Mouse (Mus musculus) 3T3-L1 (cell line): ENCODE results near the gene Shkbp1.
A peak's percentile ranks its signal among the peaks of the same experiment; 100 is the strongest.

Experiments used
- DNase-seq: peaks from one replicate; pipeline ENCODE4 v3.0.0-alpha.2; 2015; ENCODE audit warnings: low read depth, low spot score

Gene Shkbp1

GRCm38 (mm10) chr7:27310996-27311535 lies 44.8 kb downstream of the Shkbp1 start:
- DNase-seq, result no peak

- no peak for DNase-seq
These were observed 45.5 kb downstream of the Shkbp1 start for GRCm38 (mm10) chr7:27310306-27310705.

- no peak for DNase-seq
These were observed 46.0 kb downstream of the Shkbp1 start for GRCm38 (mm10) chr7:27309832-27310231.

GRCm38 (mm10) chr7:27308821-27309549 lies 46.8 kb downstream of the Shkbp1 start:
- no peak for DNase-seq

DNA sequence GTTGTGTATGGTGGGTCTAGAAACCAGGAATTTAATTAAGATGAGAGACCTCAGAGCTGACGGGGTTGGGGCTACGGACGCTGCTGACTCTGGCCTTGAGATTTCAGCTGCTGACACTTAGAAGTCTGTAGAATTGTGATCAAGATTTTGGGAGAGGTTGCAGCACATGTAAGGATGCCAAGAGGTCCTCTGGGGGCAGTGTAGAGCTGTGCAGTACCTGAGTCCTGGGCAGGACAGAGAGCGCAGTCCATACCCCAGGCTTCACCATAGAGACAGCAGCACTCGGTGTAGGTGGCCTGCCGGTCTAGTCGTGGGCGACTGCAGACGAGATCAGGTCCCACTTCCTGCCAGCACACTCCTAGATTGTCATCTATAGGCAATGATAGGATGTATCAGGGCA lies 48.3 kb downstream of the Shkbp1 start:
- no peak for DNase-seq

DNA sequence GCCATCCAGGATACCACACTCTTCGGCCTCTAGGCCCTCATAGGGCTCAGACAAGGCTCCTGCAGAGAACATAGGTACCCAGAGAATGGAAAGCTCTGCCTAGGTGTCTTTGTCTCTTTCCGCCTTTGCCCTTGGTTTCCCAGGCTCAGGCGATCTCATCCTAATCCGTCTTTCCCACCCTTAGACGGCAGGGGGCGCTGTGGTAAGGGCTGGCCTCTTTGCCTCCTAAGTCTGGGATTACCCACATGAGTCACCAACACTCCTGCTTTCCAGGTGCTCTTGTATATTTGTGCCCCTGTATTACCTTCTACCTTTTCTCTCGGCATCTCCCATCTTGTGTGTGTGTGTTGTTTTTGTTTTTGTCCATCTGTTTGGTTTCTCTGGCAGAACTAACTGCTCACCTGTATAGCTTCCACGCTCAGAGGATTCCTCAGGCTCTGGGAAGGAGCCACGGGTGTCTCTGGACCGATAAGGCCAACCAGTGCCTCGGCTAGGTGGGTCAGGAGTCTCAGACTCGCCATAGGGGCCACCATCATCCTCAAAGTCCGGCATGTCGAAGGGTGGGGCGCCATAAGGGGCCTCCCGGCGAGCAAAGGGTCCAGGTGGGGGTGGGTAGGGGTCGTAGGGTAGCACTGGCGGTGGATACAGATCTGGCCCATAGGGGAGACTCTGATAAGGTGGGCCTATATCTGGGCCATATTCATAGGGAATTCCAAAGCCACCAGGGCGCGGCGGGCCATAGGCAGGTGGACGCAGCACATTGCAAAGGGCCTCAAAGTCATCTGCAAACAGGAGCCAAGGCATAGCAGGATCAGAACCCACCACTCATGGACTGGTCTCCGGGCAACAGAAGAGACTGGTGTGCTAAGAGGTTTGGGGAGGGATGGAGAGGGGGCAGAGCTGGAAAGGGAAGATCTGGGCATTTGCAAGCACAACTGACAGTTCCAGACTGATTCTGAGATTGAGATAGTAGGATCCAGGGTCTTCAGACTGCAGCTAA lies 49.4 kb downstream of the Shkbp1 start:
- DNase-seq, result peak; percentile 32

- no peak for DNase-seq
These were observed 50.6 kb downstream of the Shkbp1 start for GRCm38 (mm10) chr7:27305091-27305730.

GRCm38 (mm10) chr7:27302172-27302571 lies 53.6 kb downstream of the Shkbp1 start:
- DNase-seq, result peak; percentile 56

DNA sequence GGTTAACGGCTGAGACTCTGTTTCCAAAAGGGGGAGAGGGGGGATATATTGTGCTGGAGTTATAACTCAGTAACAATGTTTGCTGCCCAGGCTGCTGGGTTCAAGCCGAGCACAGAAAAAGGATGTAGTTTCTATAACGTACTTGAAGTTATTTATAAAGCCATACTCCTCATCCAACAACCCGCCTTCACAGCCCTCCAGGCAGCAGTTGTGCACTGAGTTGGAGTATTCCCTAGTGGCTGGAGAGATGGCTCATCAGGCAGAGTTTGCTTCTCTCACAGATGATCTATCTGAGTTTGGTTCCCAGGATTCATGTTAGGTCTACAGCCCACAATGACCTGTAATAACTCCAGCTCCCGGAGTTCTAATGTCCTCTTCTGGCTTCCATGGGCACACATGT lies 55.0 kb downstream of the Shkbp1 start:
- DNase-seq, result no peak

DNA sequence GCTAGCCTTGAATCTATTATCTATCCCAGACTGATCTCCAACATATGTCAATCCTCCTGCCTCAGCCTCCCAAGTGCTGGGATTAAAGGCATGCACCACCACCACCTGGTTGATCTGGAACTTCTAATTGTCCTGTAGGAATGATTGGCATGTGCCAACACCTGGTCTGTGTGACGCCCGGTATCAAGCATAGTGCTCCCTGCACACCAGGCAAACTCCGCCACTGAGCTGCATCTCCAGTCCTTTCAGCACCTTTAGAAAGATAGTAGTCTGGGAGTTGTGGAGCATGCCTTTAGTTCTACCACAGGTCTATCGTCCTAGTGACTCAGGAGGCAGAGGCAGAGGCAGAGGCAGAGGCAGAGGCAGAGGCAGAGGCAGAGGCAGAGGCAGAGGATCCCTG lies 55.5 kb downstream of the Shkbp1 start:
- DNase-seq, result no peak

GRCm38 (mm10) chr7:27298816-27299215 lies 57.0 kb downstream of the Shkbp1 start:
- DNase-seq, result no peak

GRCm38 (mm10) chr7:27298033-27298610 lies 57.7 kb downstream of the Shkbp1 start:
- no peak for DNase-seq

GRCm38 (mm10) chr7:27296518-27296917 lies 59.3 kb downstream of the Shkbp1 start:
- no peak for DNase-seq

DNA sequence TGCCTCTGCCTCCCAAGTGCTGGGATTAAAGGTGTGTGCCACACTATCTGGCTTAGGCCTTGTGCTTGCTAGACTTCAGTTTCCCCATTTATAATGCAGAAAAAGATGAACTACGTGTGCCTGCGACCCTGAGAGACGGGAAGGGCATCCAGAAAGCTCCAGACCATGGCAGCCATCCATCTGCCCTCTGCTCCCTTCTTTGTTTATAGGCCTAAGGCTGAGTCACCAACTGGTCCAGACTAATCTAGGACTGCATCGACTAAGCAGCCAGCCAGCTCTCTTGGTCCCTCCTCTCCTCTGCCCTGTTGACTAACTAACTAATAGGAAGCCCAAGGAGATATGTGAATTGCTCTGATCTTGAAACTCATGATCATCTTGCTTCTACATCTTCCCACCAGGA lies 59.9 kb downstream of the Shkbp1 start:
- DNase-seq, result peak; percentile 58
